ENCODE assay signal across 8 mouse cellular contexts in the genomic region with DNA sequence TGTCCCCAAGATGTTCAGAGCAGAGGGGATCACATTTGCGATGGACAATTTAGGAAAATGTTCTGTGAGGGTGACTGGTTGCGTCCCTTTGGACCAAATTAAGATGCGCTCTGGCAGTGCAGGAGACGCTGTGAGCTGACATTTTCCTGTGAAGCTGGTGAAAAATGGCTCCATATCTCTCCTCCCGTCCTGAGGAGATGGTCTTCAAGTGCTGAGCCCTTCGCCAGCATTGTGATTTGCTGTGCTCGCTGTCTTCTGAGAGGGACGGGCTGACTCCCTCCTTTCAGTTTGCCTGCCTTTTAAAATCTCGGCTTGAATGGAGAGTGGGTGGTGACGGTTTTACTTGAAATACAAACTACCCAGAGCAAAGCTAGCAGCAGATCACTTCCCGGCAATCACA.
DNase-seq lines count a peak whose midpoint lies in the region; ATAC-seq and TF ChIP-seq lines count a peak whose summit lies in the region.

No protein-coding gene starts in this region.

- no peak for TF ChIP-seq EP300 in liver, postnatal 0 days (IDR thresholded peaks at IDR 0.05; ENCODE audit: low read depth)

- 15% methylated on average over 11 of the region's 11 CpGs for WGBS in liver, embryonic 12.5 days (ENCODE audit: insufficient replicate concordance)
- WGBS in liver, postnatal 0 days (ENCODE audit: insufficient replicate concordance): 11% methylated on average over 11 of the region's 11 CpGs
- WGBS in forebrain, embryonic 16.5 days: 2% methylated on average over 11 of the region's 11 CpGs
- under 1% methylated on average over 11 of the region's 11 CpGs for WGBS in neural tube, embryonic 13.5 days

- H3K4me1 ChIP-seq in liver, embryonic 12.5 days: peaks cover 6% of the 10 kb centered on the region; the same call in 1 of the 2 replicates
- no peaks in the 10 kb centered on the region; the same call in 1 of the 2 replicates for H3K4me1 ChIP-seq in liver, postnatal 0 days (ENCODE audit: insufficient read depth)
- peaks cover 3% of the 10 kb centered on the region for H3K4me1 ChIP-seq in forebrain, embryonic 16.5 days (replicated peaks; ENCODE audit: control insufficient read depth, insufficient read depth, low read length)
- peaks cover 24% of the 10 kb centered on the region for H3K4me1 ChIP-seq in neural tube, embryonic 13.5 days (replicated peaks)

- H3K9me3 ChIP-seq in liver, embryonic 12.5 days (replicated peaks): no peaks in the 10 kb centered on the region
- no peaks in the 10 kb centered on the region for H3K9me3 ChIP-seq in liver, postnatal 0 days (ENCODE audit: low read length)
- H3K9me3 ChIP-seq in forebrain, embryonic 16.5 days (ENCODE audit: control insufficient read depth, low read length): no peaks in the 10 kb centered on the region
- H3K9me3 ChIP-seq in neural tube, embryonic 13.5 days: no peaks in the 10 kb centered on the region

- ATAC-seq in liver, embryonic 12.5 days: no peak
- no peak for ATAC-seq in liver, postnatal 0 days
- peak; percentile 71 for ATAC-seq in forebrain, embryonic 16.5 days
- ATAC-seq in neural tube, embryonic 13.5 days (ENCODE audit: low read depth): peak; percentile 46; the same call in 1 of the 2 replicates

- no peak for TF ChIP-seq CTCF in liver, postnatal 0 days (IDR thresholded peaks at IDR 0.05; ENCODE audit: low read depth)

- H3K27me3 ChIP-seq in liver, embryonic 12.5 days (replicated peaks): peaks cover 32% of the 10 kb centered on the region
- H3K27me3 ChIP-seq in liver, postnatal 0 days (ENCODE audit: insufficient read depth, low read length): peaks cover 7% of the 10 kb centered on the region
- H3K27me3 ChIP-seq in forebrain, embryonic 16.5 days (replicated peaks; ENCODE audit: control insufficient read depth, insufficient read depth, low read length): no peaks in the 10 kb centered on the region
- H3K27me3 ChIP-seq in neural tube, embryonic 13.5 days: 0 out of 2 replicates have a peak, but pooled peaks cover 3% of the 10 kb centered on the region

- no peak overlapping the region for H3K4me3 ChIP-seq in liver, embryonic 12.5 days
- H3K4me3 ChIP-seq in liver, postnatal 0 days (ENCODE audit: low read depth, low read length): no peak overlapping the region
- H3K4me3 ChIP-seq in forebrain, embryonic 16.5 days (replicated peaks; ENCODE audit: low read length): peak overlapping the region; percentile 60
- peak overlapping the region; percentile 51 for H3K4me3 ChIP-seq in neural tube, embryonic 13.5 days

- H3K4me2 ChIP-seq in liver, embryonic 12.5 days: peak overlapping the region; percentile 29
- H3K4me2 ChIP-seq in liver, postnatal 0 days (ENCODE audit: low read depth, low read length): no peak overlapping the region
- peak overlapping the region; percentile 57 for H3K4me2 ChIP-seq in forebrain, embryonic 16.5 days (ENCODE audit: low read length)
- H3K4me2 ChIP-seq in neural tube, embryonic 13.5 days: peak overlapping the region; percentile 69

- no peak for DNase-seq in liver, postnatal 0 days
- DNase-seq in layer of hippocampus, postnatal 25 days (ENCODE audit: extremely low spot score in 1 of 2, low spot score in 1 of 2): peak; percentile 29 to 40
- DNase-seq in ovary, postnatal 36 days (ENCODE audit: low spot score): no peak
- DNase-seq in spleen, postnatal 14 days (ENCODE audit: low spot score in 2 of 2): no peak
- DNase-seq in kidney, postnatal 36 days: no peak

- no peak overlapping the region for H3K9ac ChIP-seq in liver, embryonic 12.5 days
- no peak overlapping the region for H3K9ac ChIP-seq in liver, postnatal 0 days (replicated peaks)
- peak overlapping the region; percentile 61 for H3K9ac ChIP-seq in forebrain, embryonic 16.5 days (replicated peaks; ENCODE audit: low read depth, low read length)
- H3K9ac ChIP-seq in neural tube, embryonic 13.5 days: peak overlapping the region; percentile 77

- no peaks in the 10 kb centered on the region for H3K36me3 ChIP-seq in liver, embryonic 12.5 days
- H3K36me3 ChIP-seq in liver, postnatal 0 days (replicated peaks; ENCODE audit: insufficient read depth, low read length): no peaks in the 10 kb centered on the region
- H3K36me3 ChIP-seq in forebrain, embryonic 16.5 days (ENCODE audit: control insufficient read depth, insufficient read depth): no peaks in the 10 kb centered on the region
- H3K36me3 ChIP-seq in neural tube, embryonic 13.5 days: no peaks in the 10 kb centered on the region

- no peak overlapping the region for H3K27ac ChIP-seq in liver, embryonic 12.5 days
- no peak overlapping the region for H3K27ac ChIP-seq in liver, postnatal 0 days (ENCODE audit: low read depth)
- peak overlapping the region; percentile 84 for H3K27ac ChIP-seq in forebrain, embryonic 16.5 days (ENCODE audit: low read length)
- peak overlapping the region; percentile 77 for H3K27ac ChIP-seq in neural tube, embryonic 13.5 days (replicated peaks)

Comparison
In these comparisons a context has a peak if more than half of its experiments do, and no peak if none do; other contexts are left out.
1. ATAC-seq: peak in forebrain, embryonic 16.5 days (single experiment) and neural tube, embryonic 13.5 days (single experiment); none in liver, embryonic 12.5 days (single experiment) and liver, postnatal 0 days (single experiment).
2. H3K27ac ChIP-seq: peak in forebrain, embryonic 16.5 days (single experiment) and neural tube, embryonic 13.5 days (single experiment); none in liver, embryonic 12.5 days (single experiment) and liver, postnatal 0 days (single experiment).
3. H3K4me3 ChIP-seq: peak in forebrain, embryonic 16.5 days (single experiment) and neural tube, embryonic 13.5 days (single experiment); none in liver, embryonic 12.5 days (single experiment) and liver, postnatal 0 days (single experiment).
4. H3K9ac ChIP-seq: peak in forebrain, embryonic 16.5 days (single experiment) and neural tube, embryonic 13.5 days (single experiment); none in liver, embryonic 12.5 days (single experiment) and liver, postnatal 0 days (single experiment).
5. DNase-seq: peak in layer of hippocampus, postnatal 25 days (2 of 2); none in liver, postnatal 0 days (single experiment), ovary, postnatal 36 days (single experiment), spleen, postnatal 14 days (0 of 2) and kidney, postnatal 36 days (0 of 2).